Mouse (Mus musculus): ENCODE measurements around the gene Trak2.
"Not testable (repeated sequence)": the region's sequence is repeated elsewhere in the genome, so short reads cannot be mapped to it uniquely, and the experiment has no call there.

DNA sequence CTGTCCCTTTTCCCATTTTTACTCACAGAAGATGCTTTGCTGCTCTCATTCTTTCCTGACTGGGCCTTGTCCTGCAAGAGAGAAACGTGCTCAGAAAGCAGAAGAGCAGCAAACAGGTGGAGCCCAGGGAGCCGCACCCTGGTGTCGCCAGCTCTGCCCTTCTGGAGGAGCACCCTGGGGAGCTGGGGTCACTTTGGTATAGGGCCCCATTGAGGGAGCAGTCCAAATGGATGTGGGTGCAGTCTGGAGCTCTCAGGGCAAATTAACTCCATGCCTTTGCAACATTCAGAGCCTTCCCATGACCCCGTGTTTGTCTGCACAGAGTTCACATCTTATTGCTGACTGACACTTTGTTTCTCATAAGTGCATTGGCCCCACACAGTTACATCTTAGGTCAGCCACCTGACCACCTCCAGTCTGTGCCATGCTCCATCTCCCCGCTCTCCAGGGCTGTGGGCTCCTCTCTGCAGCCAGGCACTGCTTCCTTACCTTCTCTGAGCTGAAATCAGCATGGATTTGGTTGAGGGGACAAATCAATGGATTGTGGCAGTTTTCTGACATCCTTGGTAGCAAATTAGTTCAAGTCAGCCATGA lies 82.4 kb downstream of the Trak2 start:
- TF ChIP-seq GATA1, TAL1 (IDR thresholded peaks at IDR 0.05; ENCODE audit: low read length): not testable (repeated sequence)
